Comparison of ENCODE assay signal across 10 mouse cellular contexts in genomic region chr7:47000644-47000983, GRCm38 (mm10). TPM values are rescaled to one million over a fixed set of nuclear protein-coding genes. Genes with fewer than 3 reads are reported as not detected.
A peak's percentile ranks its signal among the peaks of the same experiment; 100 is the strongest.
DNase-seq lines count a peak whose midpoint lies in the region; ATAC-seq and TF ChIP-seq lines count a peak whose summit lies in the region.
"Had no signal": no experiment of that assay in that cellular context is flagged by ENCODE, and none has a peak within 500 bp of the region (broad histone marks: within the 10 kb centered on the region; RNA-seq: fewer than 3 reads in every experiment).

No protein-coding gene starts in this region.

- no peak overlapping the region for H3K4me3 ChIP-seq in hindbrain, embryonic 13.5 days
- H3K4me3 ChIP-seq in hindbrain, embryonic 11.5 days (ENCODE audit: low read depth, low read length): no peak overlapping the region
- H3K4me3 ChIP-seq in hindbrain, postnatal 0 days (ENCODE audit: low read length): no peak overlapping the region

- H3K9ac ChIP-seq in hindbrain, embryonic 13.5 days: 0 out of 2 replicates have a peak overlapping the region, but pooled peaks have one; percentile 2
- no peak overlapping the region for H3K9ac ChIP-seq in hindbrain, embryonic 11.5 days (ENCODE audit: low read depth, low read length)
- no peak overlapping the region for H3K9ac ChIP-seq in hindbrain, postnatal 0 days (replicated peaks; ENCODE audit: low read length)

- ATAC-seq in hindbrain, embryonic 13.5 days (ENCODE audit: low FRiP score): peak; percentile 82
- no peak for ATAC-seq in hindbrain, embryonic 11.5 days (ENCODE audit: low FRiP score)
- ATAC-seq in activated CD4-positive, CD25-positive, alpha-beta regulatory T cell, adult 4 months: peak; percentile 43
- ATAC-seq in hindbrain, postnatal 0 days: peak; percentile 89

- 44% methylated on average over 3 of the region's 3 CpGs for WGBS in hindbrain, embryonic 13.5 days
- 72% methylated on average over 3 of the region's 3 CpGs for WGBS in hindbrain, embryonic 11.5 days
- 10% methylated on average over 3 of the region's 3 CpGs for WGBS in hindbrain, postnatal 0 days

- H3K9me3 ChIP-seq in hindbrain, embryonic 13.5 days: no peaks in the 10 kb centered on the region
- no peaks in the 10 kb centered on the region for H3K9me3 ChIP-seq in hindbrain, embryonic 11.5 days (ENCODE audit: control insufficient read depth, low read length)
- H3K9me3 ChIP-seq in hindbrain, postnatal 0 days (ENCODE audit: low read length): no peaks in the 10 kb centered on the region

- peaks cover 44% of the 10 kb centered on the region for H3K4me1 ChIP-seq in hindbrain, embryonic 13.5 days (replicated peaks)
- H3K4me1 ChIP-seq in hindbrain, embryonic 11.5 days (replicated peaks; ENCODE audit: control insufficient read depth, insufficient read depth, low read length): no peaks in the 10 kb centered on the region
- H3K4me1 ChIP-seq in hindbrain, postnatal 0 days (ENCODE audit: insufficient read depth, low read length): peaks cover 4% of the 10 kb centered on the region; the same call in 1 of the 2 replicates

- peaks cover 32% of the 10 kb centered on the region for H3K36me3 ChIP-seq in hindbrain, embryonic 13.5 days
- peaks cover 7% of the 10 kb centered on the region; the same call in 1 of the 2 replicates for H3K36me3 ChIP-seq in hindbrain, embryonic 11.5 days (ENCODE audit: control insufficient read depth, insufficient read depth, low read length)
- peaks cover 8% of the 10 kb centered on the region; the same call in 1 of the 2 replicates for H3K36me3 ChIP-seq in hindbrain, postnatal 0 days (ENCODE audit: insufficient read depth, low read length)

- DNase-seq in hindbrain, embryonic 11.5 days (ENCODE audit: low spot score): no peak
- peak; percentile 66 for DNase-seq in hindbrain, postnatal 0 days (ENCODE audit: low spot score)
- peak; percentile 58 to 78 for DNase-seq in lung, postnatal 4 days
- DNase-seq in spleen, postnatal 14 days (ENCODE audit: low spot score in 2 of 2): no peak
- no peak for DNase-seq in testis, postnatal 10 days (ENCODE audit: low spot score)
- DNase-seq in right cerebral cortex, postnatal 14 days: no peak

- no peaks in the 10 kb centered on the region for H3K27me3 ChIP-seq in hindbrain, embryonic 13.5 days
- no peaks in the 10 kb centered on the region for H3K27me3 ChIP-seq in hindbrain, embryonic 11.5 days (ENCODE audit: control insufficient read depth, insufficient read depth, low read length)
- no peaks in the 10 kb centered on the region for H3K27me3 ChIP-seq in hindbrain, postnatal 0 days (ENCODE audit: insufficient read depth, low read length)

- no peak for TF ChIP-seq CTCF in hindbrain, postnatal 0 days (IDR thresholded peaks at IDR 0.05; ENCODE audit: low read depth)

- H3K4me2 ChIP-seq in hindbrain, embryonic 13.5 days: no peak overlapping the region
- H3K4me2 ChIP-seq in hindbrain, embryonic 11.5 days (replicated peaks; ENCODE audit: low read depth, low read length): no peak overlapping the region
- no peak overlapping the region for H3K4me2 ChIP-seq in hindbrain, postnatal 0 days (ENCODE audit: low read depth, low read length)

- no peak overlapping the region for H3K27ac ChIP-seq in hindbrain, embryonic 13.5 days
- no peak overlapping the region for H3K27ac ChIP-seq in hindbrain, embryonic 11.5 days (ENCODE audit: low read depth, low read length)
- no peak overlapping the region for H3K27ac ChIP-seq in hindbrain, postnatal 0 days

RNA-seq across cellular contexts. Expression of gene Spty2d1, which starts 7.6 kb away (rescaled TPM):
- 8.9 and 9.8 TPM in 2 replicates for polyA plus RNA-seq in hindbrain, embryonic 13.5 days (2015; fragmentation: Nextera tagmentation; extraction: Ambion mirVana)
- 12.0 and 12.3 TPM in 2 replicates for polyA plus RNA-seq in hindbrain, embryonic 11.5 days (2014; fragmentation: Nextera tagmentation; extraction: Ambion mirVana)
- polyA plus RNA-seq in activated CD4-positive, CD25-positive, alpha-beta regulatory T cell, adult 4 months (2017; shearing (Covaris generic)): 10 to 100 TPM; 23.5 to 32.3 TPM
- total RNA-seq in hindbrain, postnatal 0 days (2014; rRNA removed): 9.1 and 9.7 TPM in 2 replicates
- polyA plus RNA-seq in hindbrain, postnatal 0 days (2015; fragmentation: Nextera tagmentation; extraction: Ambion mirVana): 5.1 and 5.8 TPM in 2 replicates

RNA-seq across cellular contexts. Expression of gene Gm9999, which starts 17.2 kb away (rescaled TPM):
- polyA plus RNA-seq in hindbrain, embryonic 13.5 days (2015; fragmentation: Nextera tagmentation; extraction: Ambion mirVana): not detected in 2 replicates
- not detected in 2 replicates for polyA plus RNA-seq in hindbrain, embryonic 11.5 days (2014; fragmentation: Nextera tagmentation; extraction: Ambion mirVana)
- polyA plus RNA-seq in activated CD4-positive, CD25-positive, alpha-beta regulatory T cell, adult 4 months (2017; shearing (Covaris generic)): not detected
- not detected in 2 replicates for total RNA-seq in hindbrain, postnatal 0 days (2014; rRNA removed)
- not detected in 2 replicates for polyA plus RNA-seq in hindbrain, postnatal 0 days (2015; fragmentation: Nextera tagmentation; extraction: Ambion mirVana)
- total RNA-seq: MEL had no signal
- polyA plus RNA-seq: large intestine, adult 2 months had no signal

RNA-seq across cellular contexts. Expression of gene Uevld, which starts 42.3 kb away (rescaled TPM):
- polyA plus RNA-seq in hindbrain, embryonic 13.5 days (2015; fragmentation: Nextera tagmentation; extraction: Ambion mirVana): 5.0 and 5.9 TPM in 2 replicates
- polyA plus RNA-seq in hindbrain, embryonic 11.5 days (2014; fragmentation: Nextera tagmentation; extraction: Ambion mirVana): 11.3 and 13.1 TPM in 2 replicates
- polyA plus RNA-seq in activated CD4-positive, CD25-positive, alpha-beta regulatory T cell, adult 4 months (2017; shearing (Covaris generic)): 1 to 10 TPM; 6.4 to 8.0 TPM
- total RNA-seq in hindbrain, postnatal 0 days (2014; rRNA removed): 8.4 and 10.1 TPM in 2 replicates
- polyA plus RNA-seq in hindbrain, postnatal 0 days (2015; fragmentation: Nextera tagmentation; extraction: Ambion mirVana): 5.0 and 5.4 TPM in 2 replicates

RNA-seq across cellular contexts. Expression of gene Tmem86a, which starts 49.8 kb away (rescaled TPM):
- polyA plus RNA-seq in hindbrain, embryonic 13.5 days (2015; fragmentation: Nextera tagmentation; extraction: Ambion mirVana): 24.4 and 27.1 TPM in 2 replicates
- 8.7 and 10.4 TPM in 2 replicates for polyA plus RNA-seq in hindbrain, embryonic 11.5 days (2014; fragmentation: Nextera tagmentation; extraction: Ambion mirVana)
- polyA plus RNA-seq in activated CD4-positive, CD25-positive, alpha-beta regulatory T cell, adult 4 months (2017; shearing (Covaris generic)): 1 to 10 TPM; 1.0 to 2.9 TPM
- 11.9 and 17.1 TPM in 2 replicates for total RNA-seq in hindbrain, postnatal 0 days (2014; rRNA removed)
- 29.5 and 32.3 TPM in 2 replicates for polyA plus RNA-seq in hindbrain, postnatal 0 days (2015; fragmentation: Nextera tagmentation; extraction: Ambion mirVana)

Comparison
In these comparisons a context has a peak if more than half of its experiments do, and no peak if none do; other contexts are left out.
1. DNase-seq: peak in hindbrain, postnatal 0 days (single experiment) and lung, postnatal 4 days (2 of 2); none in hindbrain, embryonic 11.5 days (single experiment), spleen, postnatal 14 days (0 of 2), testis, postnatal 10 days (single experiment) and right cerebral cortex, postnatal 14 days (single experiment).